Mouse (Mus musculus) forebrain, embryonic 13.5 days (tissue): ENCODE data around the gene Oprl1. TPM values are rescaled to one million over a fixed set of nuclear protein-coding genes. Genes with fewer than 3 reads are reported as not detected.

Experiments
- ATAC-seq: fragments of 200-750 bp; cut with Nextera tagmentation; 2 replicates; pipeline ENCODE4 v1.8.0; 2017
- H3K27ac ChIP-seq: fragments of 300-500 bp; sonication (generic); 2 replicates; pipeline ENCODE4 v1.5.1; 2015; ENCODE audit warnings: inconsistent platforms, mild to moderate bottlenecking, moderate library complexity
- H3K27me3 ChIP-seq: fragments of 300-500 bp; sonication (generic); 2 replicates; pipeline ENCODE4 v1.6.1; 2015; ENCODE audit warnings: mild to moderate bottlenecking, inconsistent platforms
- H3K36me3 ChIP-seq: fragments of 300-500 bp; sonication (generic); 2 replicates; pipeline ENCODE4 v1.6.1; 2015; ENCODE audit warnings: mild to moderate bottlenecking, inconsistent platforms; ENCODE audit not compliant: poor library complexity, severe bottlenecking
- H3K4me1 ChIP-seq: fragments of 300-500 bp; sonication (generic); 2 replicates; pipeline ENCODE4 v1.6.1; 2015; ENCODE audit warnings: inconsistent platforms
- H3K4me2 ChIP-seq: fragments of 300-500 bp; sonication (generic); 2 replicates; pipeline ENCODE4 v1.6.1; 2015; ENCODE audit warnings: inconsistent platforms, mild to moderate bottlenecking, moderate library complexity
- H3K4me3 ChIP-seq: fragments of 300-500 bp; sonication (generic); 2 replicates; pipeline ENCODE4 v1.5.1; 2015; ENCODE audit warnings: mild to moderate bottlenecking, inconsistent platforms
- H3K9ac ChIP-seq: fragments of 300-500 bp; sonication (generic); 2 replicates; pipeline ENCODE4 v1.6.1; 2015; ENCODE audit warnings: mild to moderate bottlenecking, inconsistent platforms
- H3K9me3 ChIP-seq: fragments of 300-500 bp; sonication (generic); replicated peaks from 2 replicates; pipeline ENCODE4 v1.6.1; 2016; ENCODE audit warnings: inconsistent platforms
- WGBS: fragments of 180-500 bp; shearing (Covaris S2); methylation state at CpG from one replicate; pipeline ENCODE4 v1.1.7; 2015; 5-methylcytosine and 5-hydroxymethylcytosine counted together
- polyA plus RNA-seq: library from polyadenylated mRNA; unstranded; fragments of >200 nt; fragmentation: Nextera tagmentation; extraction: Ambion mirVana; gene quantifications from 2 replicates; pipeline ENCODE4 v1.2.1, GENCODE M21; 2015

Oprl1 gene
- polyA plus RNA-seq, 1 experiment from 2014 or later, result 33.5 TPM

DNA sequence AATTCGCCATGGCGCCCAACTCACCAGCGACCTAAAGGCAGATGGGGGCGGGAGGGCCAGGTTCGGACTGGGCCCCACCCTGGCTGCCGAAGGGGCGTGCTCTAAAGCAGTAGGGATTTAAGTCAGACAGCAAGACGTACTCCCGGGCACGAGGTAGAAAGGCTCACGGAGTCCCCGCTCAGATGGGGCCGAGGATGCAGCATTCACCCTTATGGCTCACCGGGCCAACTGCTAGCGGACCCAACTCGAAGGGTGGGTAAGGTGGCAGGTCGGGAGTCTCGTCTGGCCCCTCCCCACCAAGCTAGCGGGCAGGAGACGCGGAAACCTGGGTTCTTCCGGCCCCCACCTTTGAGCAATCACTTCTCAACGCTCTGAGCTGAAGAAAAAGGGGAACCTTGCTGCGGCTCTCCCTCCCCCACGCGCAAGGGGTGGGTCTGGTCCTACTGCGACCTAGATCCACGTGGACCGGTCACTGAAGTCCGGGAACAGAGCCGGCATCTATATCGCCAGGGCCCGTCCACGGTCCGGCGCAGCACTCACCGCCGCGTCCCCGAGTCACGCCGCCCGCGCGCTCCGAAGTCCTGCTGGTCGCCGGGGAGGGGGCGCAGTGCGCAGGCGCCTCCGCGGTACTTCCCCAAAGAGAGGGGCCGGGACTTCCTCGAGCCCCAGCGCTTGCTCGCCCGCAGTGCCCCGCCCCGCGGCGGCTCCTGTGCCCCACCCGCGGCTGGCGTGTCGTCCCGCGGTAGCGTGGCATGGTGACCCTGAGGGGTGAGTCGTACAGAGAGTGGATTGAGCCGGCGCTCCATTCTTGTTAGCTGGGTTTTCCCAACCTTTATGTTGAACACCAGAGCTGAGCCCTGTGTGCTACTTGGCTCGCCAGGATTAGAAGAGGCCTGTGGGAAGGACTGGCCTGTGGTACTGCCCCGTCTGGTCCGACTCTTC, 21.2 kb upstream of the Oprl1 start, which contains the start of gene Rgs19:
Gene Rgs19, minus strand, starts transcription at position 639 of the 942 bp plus-strand sequence.
- WGBS, result under 1% methylated on average over 70 of the region's 75 CpGs
- peaks cover 15% of the 10 kb centered on the region for H3K36me3 ChIP-seq
- peak within 1 kb of the TSS; percentile 70 for H3K4me3 ChIP-seq
- peaks cover 2% of the 10 kb centered on the region; the same call in 1 of the 2 replicates for H3K27me3 ChIP-seq
- H3K9ac ChIP-seq, result peak within 1 kb of the TSS; percentile 85
- H3K4me2 ChIP-seq, result peak within 1 kb of the TSS; percentile 81
- H3K27ac ChIP-seq, result peak within 1 kb of the TSS; percentile 57; the same call in 1 of the 2 replicates
- ATAC-seq, result peak; percentile 89
- H3K4me1 ChIP-seq, result peaks cover 17% of the 10 kb centered on the region
- no peaks in the 10 kb centered on the region for H3K9me3 ChIP-seq

GRCm38 (mm10) chr2:181694581-181694980, 20.2 kb upstream of the Oprl1 start:
- 91% methylated on average over 3 of the region's 3 CpGs for WGBS
- H3K4me3 ChIP-seq, result peak overlapping the region; percentile 70; the same call in 1 of the 2 replicates

GRCm38 (mm10) chr2:181695776-181696175, 19.0 kb upstream of the Oprl1 start:
- 0 out of 2 replicates have a peak overlapping the region, but pooled peaks have one; percentile 16 for H3K9ac ChIP-seq
- H3K4me3 ChIP-seq, result no peak overlapping the region
- 94% methylated on average over 1 of the region's 1 CpGs for WGBS
- H3K9me3 ChIP-seq, result no peaks in the 10 kb centered on the region
- H3K4me1 ChIP-seq, result peaks cover 17% of the 10 kb centered on the region
- H3K4me2 ChIP-seq, result no peak overlapping the region
- ATAC-seq, result no peak
- H3K27me3 ChIP-seq, result peaks cover 2% of the 10 kb centered on the region; the same call in 1 of the 2 replicates
- no peak overlapping the region for H3K27ac ChIP-seq
- peaks cover 2% of the 10 kb centered on the region; the same call in 1 of the 2 replicates for H3K36me3 ChIP-seq

More at GRCm38 (mm10) chr2:181694581-181694980, 20.2 kb upstream of the Oprl1 start:
- no peak for ATAC-seq
- peaks cover 2% of the 10 kb centered on the region; the same call in 1 of the 2 replicates for H3K27me3 ChIP-seq
- peak overlapping the region; percentile 81 for H3K4me2 ChIP-seq
- peaks cover 17% of the 10 kb centered on the region for H3K4me1 ChIP-seq
- H3K9ac ChIP-seq, result 0 out of 2 replicates have a peak overlapping the region, but pooled peaks have one; percentile 85
- H3K27ac ChIP-seq, result no peak overlapping the region
- no peaks in the 10 kb centered on the region for H3K9me3 ChIP-seq
- H3K36me3 ChIP-seq, result peaks cover 6% of the 10 kb centered on the region; the same call in 1 of the 2 replicates

GRCm38 (mm10) chr2:181696801-181697420, 17.9 kb upstream of the Oprl1 start:
- Histone ChIP-seq H3K4me2 (no peak overlapping the region), H3K4me1 (peaks cover 17% of the 10 kb centered on the region), H3K36me3 (no peaks in the 10 kb centered on the region), H3K9me3 (no peaks in the 10 kb centered on the region), H3K9ac (no peak overlapping the region), H3K4me3 (no peak overlapping the region), H3K27me3 (peaks cover 2% of the 10 kb centered on the region; the same call in 1 of the 2 replicates), H3K27ac (no peak overlapping the region)
- ATAC-seq, result no peak
- 78% methylated on average over 33 of the region's 33 CpGs for WGBS

- no peak within 1 kb of the TSS for H3K9ac ChIP-seq
- H3K4me2 ChIP-seq, result no peak within 1 kb of the TSS
- no peak within 1 kb of the TSS for H3K27ac ChIP-seq
- no peaks in the 10 kb centered on the region for H3K9me3 ChIP-seq
- ATAC-seq, result no peak
- no peaks in the 10 kb centered on the region for H3K36me3 ChIP-seq
- peaks cover 5% of the 10 kb centered on the region; the same call in 1 of the 2 replicates for H3K4me1 ChIP-seq
- no peak within 1 kb of the TSS for H3K4me3 ChIP-seq
- 47% methylated on average over 5 of the region's 5 CpGs for WGBS
- H3K27me3 ChIP-seq, result peaks cover 2% of the 10 kb centered on the region; the same call in 1 of the 2 replicates
These were observed 16.6 kb upstream of the Oprl1 start, which contains the start of gene Lkaaear1 for GRCm38 (mm10) chr2:181698241-181698640. TSS of gene Lkaaear1 (minus strand) at chr2:181698442.

DNA sequence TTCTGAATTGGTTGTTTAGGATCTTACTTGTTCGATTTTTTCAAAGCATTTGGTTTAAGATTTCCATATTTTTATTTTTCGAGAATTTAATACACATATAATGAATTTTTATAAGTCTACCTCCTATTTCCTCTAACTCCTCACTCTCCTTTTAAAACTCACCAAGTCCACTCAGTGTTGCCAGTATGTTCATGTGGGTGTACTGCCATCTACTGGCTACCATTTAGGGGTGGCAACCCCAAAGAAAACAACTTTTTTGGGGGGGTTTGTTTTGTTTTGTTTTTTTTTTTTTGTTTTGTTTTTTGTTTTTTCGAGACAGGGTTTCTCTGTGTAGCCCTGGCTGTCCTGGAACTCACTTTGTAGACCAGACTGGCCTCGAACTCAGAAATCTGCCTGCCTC, 8.1 kb upstream of the Oprl1 start:
- H3K4me3 ChIP-seq, result no peak overlapping the region
- no peak overlapping the region for H3K4me2 ChIP-seq
- H3K9ac ChIP-seq, result no peak overlapping the region
- no peaks in the 10 kb centered on the region for H3K4me1 ChIP-seq
- no peaks in the 10 kb centered on the region for H3K9me3 ChIP-seq
- H3K27me3 ChIP-seq, result no peaks in the 10 kb centered on the region
- WGBS, result 36% methylated on average over 4 of the region's 4 CpGs
- no peak overlapping the region for H3K27ac ChIP-seq
- no peak for ATAC-seq
- H3K36me3 ChIP-seq, result no peaks in the 10 kb centered on the region

DNA sequence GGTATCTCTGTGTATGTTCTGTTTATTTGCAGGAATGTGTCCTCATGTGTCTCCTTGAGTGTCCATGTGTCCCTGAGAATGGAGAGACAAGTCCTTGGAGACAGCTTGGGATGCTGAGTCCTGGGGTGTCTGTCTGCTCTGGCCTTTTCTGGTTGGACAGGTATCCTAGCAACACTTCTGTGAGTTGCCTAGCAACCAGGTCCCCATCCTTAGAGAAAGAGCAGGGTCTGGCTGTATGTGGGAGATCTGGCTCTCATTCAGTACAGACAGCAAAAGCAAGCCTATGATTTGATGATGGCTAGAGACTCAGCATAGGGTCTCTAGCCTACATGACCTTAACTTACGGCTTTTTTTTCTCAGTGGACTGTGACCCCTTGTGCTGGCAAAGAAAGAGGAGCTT, 1.1 kb upstream of the Oprl1 start:
- Histone ChIP-seq H3K36me3 (peaks cover 6% of the 10 kb centered on the region), H3K4me1 (peaks cover 39% of the 10 kb centered on the region), H3K9me3 (no peaks in the 10 kb centered on the region), H3K4me2 (peak overlapping the region; percentile 66), H3K4me3 (no peak overlapping the region), H3K27me3 (no peaks in the 10 kb centered on the region), H3K27ac (peak overlapping the region; percentile 87), H3K9ac (peak overlapping the region; percentile 27)
- ATAC-seq, result peak; percentile 70
- 70% methylated on average over 1 of the region's 1 CpGs for WGBS

GRCm38 (mm10) chr2:181715382-181715781, 566 bp downstream of the Oprl1 start:
- H3K36me3 ChIP-seq, result peaks cover 22% of the 10 kb centered on the region
- peak overlapping the region; percentile 87 for H3K27ac ChIP-seq
- WGBS, result 50% methylated on average over 3 of the region's 3 CpGs
- peak overlapping the region; percentile 66 for H3K4me2 ChIP-seq
- H3K4me1 ChIP-seq, result peaks cover 39% of the 10 kb centered on the region
- no peaks in the 10 kb centered on the region for H3K9me3 ChIP-seq
- no peaks in the 10 kb centered on the region for H3K27me3 ChIP-seq
- H3K4me3 ChIP-seq, result peak overlapping the region; percentile 44
- peak overlapping the region; percentile 74 for H3K9ac ChIP-seq
- peak; percentile 45 for ATAC-seq

- H3K27me3 ChIP-seq, result no peaks in the 10 kb centered on the region
- H3K4me3 ChIP-seq, result 0 out of 2 replicates have a peak overlapping the region, but pooled peaks have one; percentile 44
- H3K36me3 ChIP-seq, result peaks cover 22% of the 10 kb centered on the region
- 70% methylated on average over 3 of the region's 3 CpGs for WGBS
- no peak for ATAC-seq
- H3K27ac ChIP-seq, result no peak overlapping the region; the same call in 1 of the 2 replicates
- H3K9ac ChIP-seq, result no peak overlapping the region
- H3K4me1 ChIP-seq, result peaks cover 39% of the 10 kb centered on the region
- peak overlapping the region; percentile 66 for H3K4me2 ChIP-seq
- H3K9me3 ChIP-seq, result no peaks in the 10 kb centered on the region
These were observed 2.2 kb downstream of the Oprl1 start for GRCm38 (mm10) chr2:181716991-181717390.

GRCm38 (mm10) chr2:181720061-181720460, 5.2 kb downstream of the Oprl1 start:
- Histone ChIP-seq H3K4me1 (peaks cover 23% of the 10 kb centered on the region), H3K27ac (no peak overlapping the region), H3K4me2 (no peak overlapping the region), H3K9me3 (no peaks in the 10 kb centered on the region), H3K27me3 (no peaks in the 10 kb centered on the region), H3K4me3 (no peak overlapping the region), H3K36me3 (peaks cover 22% of the 10 kb centered on the region), H3K9ac (no peak overlapping the region)
- 45% methylated on average over 3 of the region's 3 CpGs for WGBS
- no peak for ATAC-seq

DNA sequence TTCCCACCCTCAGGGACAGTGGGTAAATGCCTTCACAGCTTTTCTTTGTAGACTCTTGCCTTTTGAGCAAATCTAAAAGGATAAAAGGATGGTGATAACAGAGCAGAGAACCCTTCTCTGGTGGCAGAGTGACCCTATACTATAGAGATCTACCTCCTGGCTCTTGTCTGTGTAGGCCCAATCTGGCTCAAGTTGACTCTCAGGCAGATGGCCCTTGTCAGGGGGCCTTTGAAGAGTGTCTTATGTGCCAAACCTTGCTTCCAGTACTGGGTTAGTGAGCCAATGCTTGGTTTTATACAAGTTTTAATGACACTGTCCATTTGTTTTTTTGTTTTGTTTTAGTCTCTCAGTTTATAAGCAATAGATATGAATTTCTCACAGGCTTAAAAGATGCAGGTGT, 6.4 kb downstream of the Oprl1 start:
- no peak overlapping the region for H3K4me3 ChIP-seq
- no peak overlapping the region for H3K27ac ChIP-seq
- peaks cover 22% of the 10 kb centered on the region for H3K36me3 ChIP-seq
- no peak overlapping the region for H3K9ac ChIP-seq
- H3K4me1 ChIP-seq, result peaks cover 11% of the 10 kb centered on the region
- H3K9me3 ChIP-seq, result no peaks in the 10 kb centered on the region
- ATAC-seq, result no peak
- H3K4me2 ChIP-seq, result no peak overlapping the region
- H3K27me3 ChIP-seq, result no peaks in the 10 kb centered on the region

- peak; percentile 24; the same call in 1 of the 2 replicates for ATAC-seq
- peaks cover 22% of the 10 kb centered on the region for H3K36me3 ChIP-seq
- no peak overlapping the region for H3K27ac ChIP-seq
- H3K9me3 ChIP-seq, result no peaks in the 10 kb centered on the region
- no peak overlapping the region for H3K4me2 ChIP-seq
- H3K27me3 ChIP-seq, result no peaks in the 10 kb centered on the region
- 12% methylated on average over 3 of the region's 3 CpGs for WGBS
- H3K9ac ChIP-seq, result no peak overlapping the region
- H3K4me3 ChIP-seq, result no peak overlapping the region
- H3K4me1 ChIP-seq, result peaks cover 4% of the 10 kb centered on the region
These were observed 7.4 kb downstream of the Oprl1 start for GRCm38 (mm10) chr2:181722213-181722612.
